Mouse (Mus musculus): ENCODE measurements around the gene Ssb. TPM values are rescaled to one million over a fixed set of nuclear protein-coding genes. Genes with fewer than 3 reads are reported as not detected.

Gene Ssb
- polyA plus RNA-seq, 1 experiment from 2014 or later = 292 TPM

DNA sequence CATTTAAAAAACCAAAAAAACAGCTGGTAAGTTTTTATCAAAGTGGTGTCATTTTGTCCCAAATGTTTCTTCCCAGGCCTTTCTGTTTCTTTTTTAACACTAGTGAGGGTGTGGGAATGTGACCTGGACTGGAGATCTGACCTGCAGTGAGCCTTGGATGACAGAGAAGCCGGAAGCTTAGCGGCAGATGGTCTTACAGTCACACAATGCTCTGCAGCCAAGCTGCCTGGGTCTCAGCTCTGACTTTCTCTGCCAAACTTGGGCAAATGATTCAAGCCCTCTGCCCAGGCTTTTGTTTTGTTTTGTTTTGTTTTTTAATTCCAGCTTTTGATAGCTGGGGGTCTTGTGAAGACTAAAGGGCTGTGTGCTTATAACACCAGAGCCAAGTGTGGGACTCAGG, 35.0 kb upstream of the Ssb start:
- Histone ChIP-seq H3K4me2 (ENCODE audit: low read depth, low read length) (peak overlapping the region; percentile 15; the same call in 1 of the 2 replicates), H3K9ac (ENCODE audit: low read length) (no peak overlapping the region; the same call in 1 of the 2 replicates), H3K4me1 (replicated peaks; ENCODE audit: control insufficient read depth, insufficient read depth, low read length) (peaks cover 8% of the 10 kb centered on the region), H3K4me3 (ENCODE audit: low read length) (no peak overlapping the region), H3K9me3 (ENCODE audit: control insufficient read depth, low read length) (no peaks in the 10 kb centered on the region), H3K36me3 (ENCODE audit: control insufficient read depth, insufficient read depth, low read length) (peaks cover 10% of the 10 kb centered on the region), H3K27ac (ENCODE audit: low read length) (peak overlapping the region; percentile 50), H3K27me3 (ENCODE audit: control insufficient read depth, insufficient read depth, low read depth, low read length) (no peaks in the 10 kb centered on the region)
- WGBS = 44% methylated on average over 2 of the region's 2 CpGs
- ATAC-seq (ENCODE audit: low read depth) = no peak

DNA sequence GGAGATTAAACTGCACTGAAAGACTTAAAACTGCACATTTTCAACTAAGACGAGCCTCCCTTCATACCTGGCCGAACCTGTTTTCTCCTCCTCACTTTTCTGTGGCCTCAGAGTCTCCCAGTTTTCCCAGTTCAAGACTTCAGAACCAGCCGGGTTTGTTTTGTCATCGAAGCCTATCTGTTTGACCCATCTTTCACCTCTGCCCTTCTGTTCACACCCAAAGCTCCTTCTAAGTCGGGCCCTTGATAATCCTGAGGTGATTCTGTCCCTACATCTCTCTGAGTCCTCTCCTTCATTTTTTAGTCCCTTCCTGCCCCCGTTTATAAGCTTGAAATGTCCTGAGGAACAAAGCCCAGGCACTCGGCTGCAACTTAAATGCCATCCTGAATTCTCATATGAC, 33.3 kb upstream of the Ssb start:
- H3K9me3 ChIP-seq (ENCODE audit: control insufficient read depth, low read length) = no peaks in the 10 kb centered on the region
- H3K27ac ChIP-seq (ENCODE audit: low read length) = no peak overlapping the region
- no peak overlapping the region for H3K4me2 ChIP-seq (ENCODE audit: low read depth, low read length)
- peaks cover 4% of the 10 kb centered on the region; the same call in 1 of the 2 replicates for H3K4me1 ChIP-seq (replicated peaks; ENCODE audit: control insufficient read depth, insufficient read depth, low read length)
- no peak for ATAC-seq (ENCODE audit: low read depth)
- H3K36me3 ChIP-seq (ENCODE audit: control insufficient read depth, insufficient read depth, low read length) = peaks cover 14% of the 10 kb centered on the region
- no peak overlapping the region for H3K4me3 ChIP-seq (ENCODE audit: low read length)
- no peaks in the 10 kb centered on the region for H3K27me3 ChIP-seq (ENCODE audit: control insufficient read depth, insufficient read depth, low read depth, low read length)
- 23% methylated on average over 7 of the region's 7 CpGs for WGBS
- H3K9ac ChIP-seq (ENCODE audit: low read length) = no peak overlapping the region

DNA sequence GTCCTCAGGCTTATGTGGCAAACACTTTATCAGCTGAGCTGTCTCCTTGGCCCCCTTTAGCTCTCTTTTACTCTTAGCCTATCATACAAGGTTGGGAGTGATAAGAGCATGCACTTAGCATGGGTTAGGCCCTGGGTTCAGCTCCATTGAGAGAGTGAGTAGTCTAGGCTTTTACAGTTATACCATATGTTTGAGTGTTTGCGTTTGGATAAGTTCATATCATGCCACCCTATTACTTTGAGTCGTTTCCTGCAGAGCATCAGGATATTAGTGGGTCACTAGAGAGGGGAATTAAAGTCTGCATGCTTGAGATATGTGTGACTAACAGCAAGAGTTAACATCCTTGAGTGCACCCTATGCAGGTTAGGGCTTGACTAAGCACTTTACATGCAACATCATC, 31.7 kb upstream of the Ssb start:
- WGBS = 67% methylated on average over 2 of the region's 2 CpGs
- Histone ChIP-seq H3K4me1 (replicated peaks; ENCODE audit: control insufficient read depth, insufficient read depth, low read length) (no peaks in the 10 kb centered on the region; the same call in 1 of the 2 replicates), H3K9me3 (ENCODE audit: control insufficient read depth, low read length) (no peaks in the 10 kb centered on the region), H3K4me3 (ENCODE audit: low read length) (no peak overlapping the region), H3K4me2 (ENCODE audit: low read depth, low read length) (no peak overlapping the region), H3K27me3 (ENCODE audit: control insufficient read depth, insufficient read depth, low read depth, low read length) (no peaks in the 10 kb centered on the region), H3K36me3 (ENCODE audit: control insufficient read depth, insufficient read depth, low read length) (peaks cover 22% of the 10 kb centered on the region), H3K9ac (ENCODE audit: low read length) (no peak overlapping the region), H3K27ac (ENCODE audit: low read length) (no peak overlapping the region)
- no peak for ATAC-seq (ENCODE audit: low read depth)

DNA sequence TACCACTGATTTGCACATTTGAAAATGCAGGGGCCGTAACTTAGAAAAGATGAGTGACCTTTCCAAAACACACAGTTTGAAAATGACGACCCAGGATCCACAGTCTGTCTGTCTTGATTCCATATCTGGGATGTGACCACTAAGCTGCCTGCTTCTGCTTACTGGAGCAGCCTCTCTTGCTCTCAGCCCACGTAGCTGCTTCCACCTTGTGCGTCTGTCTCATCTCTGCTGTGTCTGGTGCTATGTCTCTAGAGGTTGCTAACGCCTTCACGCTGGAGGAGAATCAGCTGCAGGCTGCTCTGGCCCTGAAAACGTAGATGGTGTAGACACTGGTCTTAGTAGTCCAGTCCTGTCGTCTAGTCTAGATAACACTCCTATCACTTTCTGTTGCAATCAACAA, 31.2 kb upstream of the Ssb start:
- Histone ChIP-seq H3K36me3 (ENCODE audit: control insufficient read depth, insufficient read depth, low read length) (peaks cover 24% of the 10 kb centered on the region), H3K27ac (ENCODE audit: low read length) (no peak overlapping the region), H3K4me3 (ENCODE audit: low read length) (no peak overlapping the region), H3K4me1 (replicated peaks; ENCODE audit: control insufficient read depth, insufficient read depth, low read length) (no peaks in the 10 kb centered on the region; the same call in 1 of the 2 replicates), H3K9me3 (ENCODE audit: control insufficient read depth, low read length) (no peaks in the 10 kb centered on the region), H3K4me2 (ENCODE audit: low read depth, low read length) (no peak overlapping the region), H3K27me3 (ENCODE audit: control insufficient read depth, insufficient read depth, low read depth, low read length) (no peaks in the 10 kb centered on the region), H3K9ac (ENCODE audit: low read length) (no peak overlapping the region)
- WGBS = 88% methylated on average over 8 of the region's 8 CpGs
- no peak for ATAC-seq (ENCODE audit: low read depth)

DNA sequence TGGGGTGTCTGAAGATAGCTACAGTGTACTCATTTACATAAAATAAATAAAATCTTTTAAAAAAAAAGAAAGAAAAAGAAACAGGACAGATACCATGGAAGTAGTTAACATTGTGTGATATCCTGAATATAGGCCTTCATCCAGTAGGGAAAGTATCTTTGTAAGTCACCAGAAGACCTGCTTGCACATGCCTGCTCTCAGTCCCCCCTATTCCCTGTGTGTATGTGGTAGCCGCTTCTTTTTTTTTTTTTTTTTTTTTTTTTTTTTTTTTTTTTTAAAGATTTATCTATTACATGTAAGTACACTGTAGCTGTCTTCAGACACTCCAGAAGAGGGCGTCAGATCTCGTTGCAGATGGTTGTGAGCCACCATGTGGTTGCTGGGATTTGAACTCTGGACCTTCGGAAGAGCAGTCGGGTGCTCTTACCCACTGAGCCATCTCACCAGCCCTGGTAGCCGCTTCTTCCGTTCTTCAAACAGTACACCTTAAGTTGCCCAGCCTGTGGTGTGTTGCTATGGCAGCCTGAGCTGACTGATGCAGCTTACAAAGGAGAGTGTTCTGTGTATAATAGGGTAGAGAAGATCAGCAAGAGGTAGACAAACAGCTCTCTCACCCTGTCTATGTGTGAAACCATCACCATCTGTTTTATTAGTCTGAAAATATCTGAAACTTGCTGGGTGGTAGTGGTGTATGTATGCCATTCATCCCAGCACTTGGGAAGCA, 24.0 kb upstream of the Ssb start:
- no peak overlapping the region for H3K4me3 ChIP-seq (ENCODE audit: low read length)
- H3K36me3 ChIP-seq (ENCODE audit: control insufficient read depth, insufficient read depth, low read length) = peaks cover 13% of the 10 kb centered on the region; the same call in 1 of the 2 replicates
- H3K27ac ChIP-seq (ENCODE audit: low read length) = no peak overlapping the region
- ATAC-seq (ENCODE audit: low read depth) = no peak
- H3K4me2 ChIP-seq (ENCODE audit: low read depth, low read length) = no peak overlapping the region
- H3K4me1 ChIP-seq (replicated peaks; ENCODE audit: control insufficient read depth, insufficient read depth, low read length) = no peaks in the 10 kb centered on the region
- no peak overlapping the region for H3K9ac ChIP-seq (ENCODE audit: low read length)
- WGBS = 74% methylated on average over 7 of the region's 7 CpGs
- H3K27me3 ChIP-seq (ENCODE audit: control insufficient read depth, insufficient read depth, low read depth, low read length) = no peaks in the 10 kb centered on the region
- H3K9me3 ChIP-seq (ENCODE audit: control insufficient read depth, low read length) = no peaks in the 10 kb centered on the region

GRCm38 (mm10) chr2:69837996-69838395, 23.4 kb upstream of the Ssb start:
- WGBS = 26% methylated on average over 3 of the region's 3 CpGs
- H3K4me2 ChIP-seq (ENCODE audit: low read depth, low read length) = no peak overlapping the region
- no peak for ATAC-seq (ENCODE audit: low read depth)
- H3K4me3 ChIP-seq (ENCODE audit: low read length) = no peak overlapping the region
- H3K4me1 ChIP-seq (replicated peaks; ENCODE audit: control insufficient read depth, insufficient read depth, low read length) = no peaks in the 10 kb centered on the region
- no peak overlapping the region for H3K27ac ChIP-seq (ENCODE audit: low read length)
- H3K9me3 ChIP-seq (ENCODE audit: control insufficient read depth, low read length) = no peaks in the 10 kb centered on the region
- H3K9ac ChIP-seq (ENCODE audit: low read length) = no peak overlapping the region
- no peaks in the 10 kb centered on the region for H3K27me3 ChIP-seq (ENCODE audit: control insufficient read depth, insufficient read depth, low read depth, low read length)
- H3K36me3 ChIP-seq (ENCODE audit: control insufficient read depth, insufficient read depth, low read length) = peaks cover 10% of the 10 kb centered on the region; the same call in 1 of the 2 replicates

- Histone ChIP-seq H3K36me3 (ENCODE audit: control insufficient read depth, insufficient read depth, low read length) (peaks cover 7% of the 10 kb centered on the region; the same call in 1 of the 2 replicates), H3K9me3 (ENCODE audit: control insufficient read depth, low read length) (no peaks in the 10 kb centered on the region), H3K4me3 (ENCODE audit: low read length) (no peak overlapping the region), H3K4me2 (ENCODE audit: low read depth, low read length) (no peak overlapping the region), H3K27me3 (ENCODE audit: control insufficient read depth, insufficient read depth, low read depth, low read length) (no peaks in the 10 kb centered on the region), H3K9ac (ENCODE audit: low read length) (no peak overlapping the region), H3K4me1 (replicated peaks; ENCODE audit: control insufficient read depth, insufficient read depth, low read length) (no peaks in the 10 kb centered on the region), H3K27ac (ENCODE audit: low read length) (no peak overlapping the region)
- no peak for ATAC-seq (ENCODE audit: low read depth)
These were observed 22.7 kb upstream of the Ssb start for GRCm38 (mm10) chr2:69838707-69839106.

- 33% methylated on average over 6 of the region's 6 CpGs for WGBS
- H3K27me3 ChIP-seq (ENCODE audit: control insufficient read depth, insufficient read depth, low read depth, low read length) = no peaks in the 10 kb centered on the region
- H3K4me3 ChIP-seq (ENCODE audit: low read length) = no peak overlapping the region
- no peaks in the 10 kb centered on the region for H3K9me3 ChIP-seq (ENCODE audit: control insufficient read depth, low read length)
- no peaks in the 10 kb centered on the region for H3K4me1 ChIP-seq (replicated peaks; ENCODE audit: control insufficient read depth, insufficient read depth, low read length)
- H3K36me3 ChIP-seq (ENCODE audit: control insufficient read depth, insufficient read depth, low read length) = no peaks in the 10 kb centered on the region
- ATAC-seq (ENCODE audit: low read depth) = no peak
- H3K27ac ChIP-seq (ENCODE audit: low read length) = no peak overlapping the region
- H3K9ac ChIP-seq (ENCODE audit: low read length) = no peak overlapping the region
- no peak overlapping the region for H3K4me2 ChIP-seq (ENCODE audit: low read depth, low read length)
These were observed 21.1 kb upstream of the Ssb start for GRCm38 (mm10) chr2:69840261-69840660.

GRCm38 (mm10) chr2:69849215-69849614, 12.1 kb upstream of the Ssb start:
- Histone ChIP-seq H3K4me1 (replicated peaks; ENCODE audit: control insufficient read depth, insufficient read depth, low read length) (peaks cover 7% of the 10 kb centered on the region; the same call in 1 of the 2 replicates), H3K9me3 (ENCODE audit: control insufficient read depth, low read length) (no peaks in the 10 kb centered on the region), H3K9ac (ENCODE audit: low read length) (no peak overlapping the region), H3K4me2 (ENCODE audit: low read depth, low read length) (no peak overlapping the region), H3K4me3 (ENCODE audit: low read length) (no peak overlapping the region), H3K36me3 (ENCODE audit: control insufficient read depth, insufficient read depth, low read length) (no peaks in the 10 kb centered on the region), H3K27me3 (ENCODE audit: control insufficient read depth, insufficient read depth, low read depth, low read length) (no peaks in the 10 kb centered on the region), H3K27ac (ENCODE audit: low read length) (peak overlapping the region; percentile 80)
- peak; percentile 70 for ATAC-seq (ENCODE audit: low read depth)
- 50% methylated on average over 6 of the region's 6 CpGs for WGBS
